Mouse (Mus musculus): ENCODE measurements at regions not wholly inside any gene's neighbourhood (a gene's known extent, or its start where the extent isn't known, plus 50 kb on each side); places are given as distances from the start of the nearest gene placed in this dataset.

GRCm38 (mm10) chr11:18123031-18123430, 169.4 kb upstream of the Etaa1 start:
- no peak for TF ChIP-seq POLR2A (IDR thresholded peaks at IDR 0.05; ENCODE audit: insufficient read depth, low read depth, low read length)
- no peak for TF ChIP-seq CTCF (IDR thresholded peaks at IDR 0.05; ENCODE audit: insufficient read depth, low read depth, low read length)

Data from olfactory bulb, adult 2 months (tissue).